Mouse (Mus musculus) embryonic fibroblast, embryonic 13.5 days (primary cell): ENCODE data around the gene Ptprn2.

Experiments
- CTCF ChIP-seq: IDR thresholded peaks from 2 replicates; pipeline ENCODE4 v1.5.1; 2011; ENCODE audit warnings: mild to moderate bottlenecking, control low read depth, low read length, moderate library complexity, borderline replicate concordance; ENCODE audit not compliant: insufficient read depth
- POLR2A ChIP-seq: IDR thresholded peaks from 2 replicates; pipeline ENCODE4 v1.6.1; 2011; ENCODE audit warnings: low read depth, mild to moderate bottlenecking, control low read depth, low read length, moderate library complexity

DNA sequence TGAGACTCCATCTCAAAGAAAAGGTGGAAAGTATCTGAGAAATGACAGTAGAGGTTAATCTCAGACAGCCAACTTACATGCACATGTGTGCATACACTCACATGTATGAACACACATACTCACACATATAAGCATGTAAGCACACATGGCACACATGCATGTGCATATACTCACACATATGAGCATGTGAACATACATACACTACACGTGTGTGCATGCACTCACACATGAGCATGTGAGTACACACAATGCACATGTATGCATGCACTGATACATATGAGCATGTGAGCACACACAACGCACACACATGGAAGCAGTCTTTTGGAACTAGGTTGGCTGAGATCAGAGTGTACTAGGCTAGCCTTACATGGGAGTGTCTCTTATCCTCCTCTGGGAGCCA, 81.7 kb downstream of the Ptprn2 start:
- TF ChIP-seq POLR2A (no peak), CTCF (no peak)
